Mouse (Mus musculus) hindbrain, embryonic 16.5 days (tissue): ENCODE results near the gene Zkscan3. TPM values are rescaled to one million over a fixed set of nuclear protein-coding genes. Genes with fewer than 3 reads are reported as not detected.

Source experiments
- ATAC-seq: fragments of 200-750 bp; cut with Nextera tagmentation; 2 replicates; pipeline ENCODE4 v1.8.0; 2017; ENCODE audit warnings: moderate TSS enrichment, moderate library complexity
- H3K27ac ChIP-seq: fragments of 300-500 bp; sonication (generic); 2 replicates; pipeline ENCODE4 v1.5.1; 2014; ENCODE audit warnings: low read depth, mild to moderate bottlenecking, control low read depth, low read length, moderate library complexity
- H3K27me3 ChIP-seq: fragments of 300-500 bp; sonication (generic); replicated peaks from 2 replicates; pipeline ENCODE4 v1.6.1; 2014; ENCODE audit warnings: low read length; ENCODE audit not compliant: control insufficient read depth, insufficient read depth
- H3K36me3 ChIP-seq: fragments of 300-500 bp; sonication (generic); 2 replicates; pipeline ENCODE4 v1.6.1; 2014; ENCODE audit warnings: mild to moderate bottlenecking, low read length, moderate library complexity, mixed read lengths; ENCODE audit not compliant: control insufficient read depth, insufficient read depth
- H3K4me1 ChIP-seq: fragments of 300-500 bp; sonication (generic); 2 replicates; pipeline ENCODE4 v1.6.1; 2014; ENCODE audit warnings: low read depth, low read length; ENCODE audit not compliant: control insufficient read depth, insufficient read depth
- H3K4me2 ChIP-seq: fragments of 300-500 bp; sonication (generic); 2 replicates; pipeline ENCODE4 v1.6.1; 2014; ENCODE audit warnings: mild to moderate bottlenecking, low read length, control low read depth, moderate library complexity
- H3K4me3 ChIP-seq: fragments of 300-500 bp; sonication (generic); 2 replicates; pipeline ENCODE4 v1.5.1; 2014; ENCODE audit warnings: mild to moderate bottlenecking, low read length, control low read depth, moderate library complexity
- H3K9ac ChIP-seq: fragments of 300-500 bp; sonication (generic); 2 replicates; pipeline ENCODE4 v1.6.1; 2014; ENCODE audit warnings: low read depth, mild to moderate bottlenecking, control low read depth, low read length, moderate library complexity
- H3K9me3 ChIP-seq: fragments of 300-500 bp; sonication (generic); 2 replicates; pipeline ENCODE4 v1.6.1; 2014; ENCODE audit warnings: mild to moderate bottlenecking, low read length, moderate library complexity; ENCODE audit not compliant: control insufficient read depth
- WGBS: fragments of 180-500 bp; shearing (Covaris S2); extraction: QIAGEN DNeasy Blood & Tissue Kit; methylation state at CpG from one replicate; pipeline ENCODE4 v1.1.7; 2014; 5-methylcytosine and 5-hydroxymethylcytosine counted together
- polyA plus RNA-seq: library from polyadenylated mRNA; unstranded; fragments of >200 nt; fragmentation: Nextera tagmentation; extraction: Ambion mirVana; gene quantifications from 2 replicates; pipeline ENCODE4 v1.2.1, GENCODE M21; 2015

Zkscan3 gene
- 60.5 and 63.0 TPM in 2 replicates for polyA plus RNA-seq

DNA sequence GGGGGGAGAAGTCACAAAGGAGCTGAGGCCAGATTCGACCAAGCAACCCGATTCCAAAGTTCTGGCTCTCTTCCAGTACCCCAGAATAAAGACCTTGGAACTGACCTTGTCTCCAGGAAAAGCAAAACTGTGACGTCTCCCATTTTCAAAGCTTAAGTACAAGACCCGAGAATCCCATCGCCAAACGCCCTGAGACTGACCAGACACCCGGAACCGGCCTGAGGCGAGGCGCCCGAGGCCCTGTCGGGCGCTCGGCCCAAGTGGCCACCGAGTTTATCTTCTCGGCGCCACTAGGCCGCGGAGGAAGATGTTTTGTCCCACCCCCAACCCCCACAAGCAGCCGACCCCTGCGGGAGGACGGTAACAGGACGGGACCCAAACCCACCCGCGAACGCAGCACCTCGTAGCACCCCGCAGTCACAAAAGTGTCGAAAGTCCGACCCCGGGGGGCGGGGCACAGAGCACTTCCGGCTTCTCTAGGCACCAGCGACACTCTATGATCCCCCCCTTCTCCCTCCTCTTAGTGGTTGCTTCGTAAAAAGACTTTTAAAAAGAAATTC lies at the start of gene Zkscan3:
TSS of gene Zkscan3 (minus strand) at position 469 of the 560 bp plus-strand sequence.
- Histone ChIP-seq H3K9ac (peak within 1 kb of the TSS; percentile 93), H3K36me3 (no peaks in the 10 kb centered on the region; the same call in 1 of the 2 replicates), H3K27ac (peak within 1 kb of the TSS; percentile 80), H3K4me1 (peaks cover 17% of the 10 kb centered on the region), H3K4me3 (peak within 1 kb of the TSS; percentile 92), H3K9me3 (no peaks in the 10 kb centered on the region), H3K4me2 (peak within 1 kb of the TSS; percentile 82), H3K27me3 (no peaks in the 10 kb centered on the region)
- peak; percentile 97 for ATAC-seq
- whole genome bisulfite sequencing, result 0% methylated on average over 35 of the region's 35 CpGs

GRCm38 (mm10) chr13:21447856-21448614 lies 45.5 kb upstream of the Zkscan3 start:
- Histone ChIP-seq H3K4me2 (no peak overlapping the region), H3K36me3 (peaks cover 31% of the 10 kb centered on the region), H3K27ac (no peak overlapping the region), H3K27me3 (no peaks in the 10 kb centered on the region), H3K4me3 (no peak overlapping the region), H3K4me1 (peaks cover 3% of the 10 kb centered on the region), H3K9ac (no peak overlapping the region), H3K9me3 (no peaks in the 10 kb centered on the region)
- no peak for ATAC-seq
- 91% methylated on average over 16 of the region's 16 CpGs for WGBS

DNA sequence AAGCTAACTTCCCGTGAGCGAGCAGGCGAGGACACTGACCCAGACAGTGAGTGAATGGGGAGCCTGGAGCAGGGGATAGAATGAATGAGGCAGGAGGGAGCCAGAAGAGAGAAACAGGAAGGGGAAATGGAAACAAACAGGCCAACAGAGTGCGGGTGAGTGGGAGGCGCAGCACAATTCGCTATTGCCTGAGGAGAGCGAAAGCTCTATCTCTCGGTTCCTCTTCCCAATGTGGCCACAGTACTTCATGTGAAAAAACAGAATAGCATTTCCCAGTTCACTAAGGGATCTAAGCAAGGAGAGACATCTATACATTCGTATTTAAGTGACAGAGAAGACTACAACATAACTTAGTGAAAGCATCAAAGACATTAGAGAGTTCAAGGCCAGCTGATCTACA lies 44.2 kb upstream of the Zkscan3 start:
- Histone ChIP-seq H3K4me1 (no peaks in the 10 kb centered on the region), H3K27ac (no peak overlapping the region), H3K4me2 (no peak overlapping the region), H3K36me3 (peaks cover 34% of the 10 kb centered on the region), H3K27me3 (no peaks in the 10 kb centered on the region), H3K9ac (no peak overlapping the region), H3K4me3 (no peak overlapping the region), H3K9me3 (no peaks in the 10 kb centered on the region)
- ATAC-seq, result no peak
- WGBS, result 90% methylated on average over 9 of the region's 9 CpGs

- peak overlapping the region; percentile 63 for H3K4me3 ChIP-seq
- peak overlapping the region; percentile 78 for H3K9ac ChIP-seq
- no peaks in the 10 kb centered on the region for H3K27me3 ChIP-seq
- H3K4me1 ChIP-seq, result peaks cover 8% of the 10 kb centered on the region
- peak overlapping the region; percentile 91 for H3K4me2 ChIP-seq
- H3K27ac ChIP-seq, result peak overlapping the region; percentile 70
- WGBS, result 19% methylated on average over 10 of the region's 10 CpGs
- H3K36me3 ChIP-seq, result peaks cover 28% of the 10 kb centered on the region
- ATAC-seq, result peak; percentile 51
- H3K9me3 ChIP-seq, result no peaks in the 10 kb centered on the region
Observed at GRCm38 (mm10) chr13:21441207-21441572, 38.6 kb upstream of the Zkscan3 start.

GRCm38 (mm10) chr13:21440503-21441206 lies 38.1 kb upstream of the Zkscan3 start, which contains the start of gene Pgbd1:
TSS of gene Pgbd1 (minus strand) at chr13:21441058.
- peak within 1 kb of the TSS; percentile 78 for H3K9ac ChIP-seq
- no peaks in the 10 kb centered on the region for H3K9me3 ChIP-seq
- peak within 1 kb of the TSS; percentile 91 for H3K4me2 ChIP-seq
- WGBS, result under 1% methylated on average over 32 of the region's 32 CpGs
- H3K4me3 ChIP-seq, result peak within 1 kb of the TSS; percentile 63
- ATAC-seq, result peak; percentile 98
- peaks cover 8% of the 10 kb centered on the region for H3K4me1 ChIP-seq
- peaks cover 24% of the 10 kb centered on the region for H3K36me3 ChIP-seq
- H3K27ac ChIP-seq, result peak within 1 kb of the TSS; percentile 70
- H3K27me3 ChIP-seq, result no peaks in the 10 kb centered on the region

- 85% methylated on average over 4 of the region's 4 CpGs for WGBS
- no peaks in the 10 kb centered on the region for H3K27me3 ChIP-seq
- no peaks in the 10 kb centered on the region for H3K9me3 ChIP-seq
- no peak overlapping the region for H3K27ac ChIP-seq
- H3K36me3 ChIP-seq, result no peaks in the 10 kb centered on the region
- peaks cover 8% of the 10 kb centered on the region for H3K4me1 ChIP-seq
- H3K4me3 ChIP-seq, result no peak overlapping the region
- ATAC-seq, result no peak
- H3K9ac ChIP-seq, result no peak overlapping the region
- no peak overlapping the region for H3K4me2 ChIP-seq
Observed at GRCm38 (mm10) chr13:21435476-21435875, 32.9 kb upstream of the Zkscan3 start.

GRCm38 (mm10) chr13:21427631-21428030 lies 25.1 kb upstream of the Zkscan3 start:
- H3K9me3 ChIP-seq, result no peaks in the 10 kb centered on the region
- WGBS, result 96% methylated on average over 1 of the region's 1 CpGs
- H3K36me3 ChIP-seq, result no peaks in the 10 kb centered on the region
- no peak for ATAC-seq
- no peak overlapping the region for H3K4me2 ChIP-seq
- H3K4me1 ChIP-seq, result no peaks in the 10 kb centered on the region
- no peaks in the 10 kb centered on the region for H3K27me3 ChIP-seq
- no peak overlapping the region for H3K9ac ChIP-seq
- H3K27ac ChIP-seq, result no peak overlapping the region
- H3K4me3 ChIP-seq, result no peak overlapping the region

DNA sequence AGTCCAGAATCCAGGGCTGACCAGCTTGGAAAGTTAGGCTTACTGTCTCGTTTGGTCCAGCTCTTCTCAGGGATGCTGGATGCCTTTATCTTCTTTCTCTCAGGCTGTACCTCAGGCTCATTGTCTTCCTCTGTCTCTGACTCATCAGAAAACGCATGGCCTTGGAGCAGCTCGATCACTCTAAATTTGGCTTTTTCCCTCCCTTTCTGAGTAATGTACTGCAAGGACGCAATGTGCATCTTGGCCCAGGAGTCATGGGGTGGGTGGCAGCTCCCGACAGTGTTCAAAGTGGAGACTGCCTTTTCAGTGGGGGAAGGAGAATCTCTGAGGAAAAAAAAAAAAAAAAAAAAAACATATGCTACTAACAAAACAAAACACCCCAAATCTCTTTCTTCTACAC lies 20.7 kb upstream of the Zkscan3 start:
- Histone ChIP-seq H3K36me3 (no peaks in the 10 kb centered on the region), H3K27ac (no peak overlapping the region), H3K9ac (no peak overlapping the region), H3K4me2 (no peak overlapping the region), H3K4me3 (no peak overlapping the region), H3K9me3 (no peaks in the 10 kb centered on the region), H3K27me3 (no peaks in the 10 kb centered on the region), H3K4me1 (no peaks in the 10 kb centered on the region)
- no peak for ATAC-seq
- WGBS, result 66% methylated on average over 5 of the region's 5 CpGs

- H3K9me3 ChIP-seq, result no peaks in the 10 kb centered on the region
- no peak overlapping the region for H3K27ac ChIP-seq
- no peak for ATAC-seq
- H3K27me3 ChIP-seq, result no peaks in the 10 kb centered on the region
- H3K4me1 ChIP-seq, result no peaks in the 10 kb centered on the region
- no peak overlapping the region for H3K4me2 ChIP-seq
- H3K9ac ChIP-seq, result no peak overlapping the region
- H3K36me3 ChIP-seq, result no peaks in the 10 kb centered on the region
- WGBS, result 71% methylated on average over 6 of the region's 6 CpGs
- H3K4me3 ChIP-seq, result no peak overlapping the region
Observed at GRCm38 (mm10) chr13:21418865-21419264, 16.3 kb upstream of the Zkscan3 start.
